Mouse (Mus musculus): ENCODE results near the gene Hemgn.

Gene Hemgn

DNA sequence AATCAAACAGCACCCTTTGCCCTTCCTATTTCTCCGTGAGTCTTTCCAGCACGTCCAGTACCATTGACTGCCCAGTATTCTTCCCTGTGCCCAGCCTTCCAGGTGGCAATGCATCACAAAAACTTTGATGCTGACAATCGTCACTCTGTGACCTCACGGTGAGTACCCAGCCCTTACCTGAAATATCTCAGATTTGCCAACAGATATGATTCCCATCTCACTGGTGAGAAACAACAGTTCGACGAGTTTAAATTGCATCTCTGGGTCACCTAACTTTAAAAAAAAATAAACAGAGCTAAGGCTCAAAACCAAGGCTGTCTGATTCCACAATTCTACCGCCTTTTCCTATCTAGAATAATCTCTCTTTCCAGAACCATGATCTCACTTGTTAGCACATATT lies at the start of gene Hemgn:
Hemgn (minus strand) TSS at position 101 of the 400 bp plus-strand sequence.
- DNase-seq, result no peak

DNA sequence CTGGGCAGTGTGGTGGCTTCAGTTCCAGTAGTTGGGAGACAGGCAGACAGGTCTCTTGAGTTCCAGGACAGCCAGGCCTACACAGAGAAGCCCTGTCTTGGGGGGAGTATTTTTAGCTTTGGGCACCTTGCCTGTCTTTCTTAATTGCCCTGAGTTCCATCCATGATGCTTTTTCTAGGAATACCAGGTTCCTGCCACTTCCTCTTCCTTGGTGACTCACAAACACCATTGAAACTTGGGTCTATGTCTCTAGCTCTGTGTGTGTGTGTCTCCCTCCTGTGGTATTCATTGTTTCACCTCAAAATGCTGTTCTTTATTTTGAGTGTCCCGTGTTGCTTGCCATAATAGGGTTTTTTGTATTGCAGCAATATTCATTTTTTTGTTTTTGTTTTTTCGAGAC lies 45.1 kb upstream of the Hemgn start:
- DNase-seq, result no peak

DNA sequence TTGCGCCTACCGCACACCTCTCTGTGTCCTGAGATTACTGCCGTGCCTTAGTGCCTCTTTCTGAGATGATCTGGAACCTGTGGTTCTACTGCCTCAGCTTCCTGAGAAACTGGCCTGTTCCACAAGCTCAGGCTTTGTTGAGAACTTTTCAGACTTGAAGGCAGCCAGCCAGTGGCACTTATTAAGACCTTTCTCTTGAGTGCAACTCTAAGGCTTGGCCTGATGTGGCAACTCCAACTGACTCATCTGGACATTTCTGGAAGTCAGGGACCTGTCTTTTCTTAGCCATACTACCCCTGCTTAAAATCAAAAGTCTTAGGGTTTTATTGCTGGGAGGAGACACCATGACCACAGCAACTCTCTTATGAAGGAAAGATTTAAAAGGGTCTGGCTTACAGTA lies 43.9 kb upstream of the Hemgn start:
- no peak for DNase-seq

DNA sequence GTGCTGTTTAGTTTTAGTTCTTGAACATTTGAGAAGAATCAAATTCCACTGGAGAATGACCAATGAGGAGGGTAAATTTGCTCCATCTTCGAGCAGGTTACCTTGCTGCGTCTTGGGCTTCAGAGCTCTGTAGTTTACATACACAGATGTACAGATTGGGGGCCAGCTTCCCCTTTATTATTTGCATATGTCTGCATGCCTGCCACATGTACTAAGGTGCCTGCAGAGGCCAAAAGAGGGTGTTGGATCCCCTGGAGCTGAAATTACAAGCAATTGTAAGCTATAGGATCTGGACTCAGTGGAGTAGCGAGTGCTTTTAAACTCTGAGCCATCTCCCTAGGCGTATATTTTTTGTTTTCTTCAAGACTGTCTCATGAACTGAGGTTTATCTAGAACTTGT lies 43.5 kb upstream of the Hemgn start:
- DNase-seq, result no peak

DNA sequence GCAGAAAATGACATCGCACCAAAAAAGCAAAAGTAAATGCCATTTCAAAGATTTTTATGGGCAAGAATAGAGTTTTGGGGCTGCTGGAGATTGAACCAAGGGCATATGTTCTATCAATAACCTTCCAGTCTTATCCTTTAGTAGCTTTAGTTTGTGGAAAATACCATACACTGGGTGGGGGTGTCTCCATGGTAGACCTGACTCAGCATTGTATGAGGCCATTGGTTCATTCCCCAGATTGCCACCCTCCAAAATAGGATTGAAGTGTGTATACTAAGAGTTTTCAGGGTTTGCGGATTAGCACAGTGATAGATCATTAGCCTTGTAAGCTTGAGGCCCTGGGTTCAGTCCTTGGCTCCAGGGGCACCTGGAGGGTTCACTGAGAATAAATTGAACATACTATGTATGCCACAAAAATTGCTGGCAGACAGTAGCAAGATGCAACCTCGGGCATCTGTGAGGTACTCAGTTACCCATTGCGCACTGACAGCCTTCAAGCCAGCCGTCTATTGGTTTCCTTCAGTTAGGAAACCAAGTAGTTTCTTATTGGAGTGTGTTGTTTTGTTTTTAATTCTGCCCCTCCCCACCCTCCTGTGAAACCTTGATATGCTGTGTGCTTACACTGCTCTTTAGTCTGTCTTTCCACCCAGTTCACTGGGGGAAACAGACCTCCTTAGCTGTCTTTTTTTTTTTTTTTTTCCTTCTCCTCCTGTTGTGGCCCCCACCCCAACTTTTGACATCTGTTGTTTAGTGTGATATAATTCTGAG lies 41.0 kb upstream of the Hemgn start:
- no peak for DNase-seq

DNA sequence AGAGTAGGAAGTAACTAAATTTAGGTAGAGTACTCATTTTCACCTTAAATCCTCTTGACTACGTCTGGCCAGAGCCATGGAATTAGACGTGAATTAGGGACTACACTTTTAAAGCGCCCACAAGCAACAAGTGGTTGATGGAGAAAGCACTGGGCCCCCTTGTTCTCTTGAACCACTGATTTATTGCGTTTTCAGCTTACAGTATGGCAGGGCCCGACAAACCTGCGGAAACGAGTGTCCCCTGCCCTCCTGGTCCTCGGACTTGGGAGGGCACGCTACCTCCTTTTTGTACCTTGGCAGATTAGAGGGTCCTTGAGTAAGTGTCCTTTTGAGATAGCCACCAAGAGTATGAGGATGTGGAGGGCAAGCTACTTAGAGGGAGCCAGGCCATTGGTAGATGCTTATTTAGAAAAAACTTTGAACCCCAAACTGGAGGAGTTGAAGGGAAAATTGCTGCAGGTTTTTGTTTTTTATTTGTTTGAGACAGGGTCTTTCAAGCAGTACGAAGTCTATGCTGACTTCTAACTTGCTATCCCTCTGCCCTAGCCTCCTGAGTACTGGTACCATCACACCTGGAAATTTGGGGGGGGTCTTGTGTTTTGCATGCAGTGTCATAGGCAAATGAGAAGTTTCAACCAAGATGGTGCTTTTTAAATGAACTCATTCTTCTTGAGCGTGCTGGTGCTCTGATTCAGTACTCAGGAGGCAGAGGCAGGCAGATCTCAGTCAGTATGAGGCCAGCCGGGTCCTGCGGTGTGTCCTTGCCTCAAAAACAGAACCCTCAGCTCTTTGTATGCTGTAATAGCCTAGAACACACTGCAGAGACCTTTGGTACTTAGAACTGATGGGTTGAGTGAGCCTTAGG lies 39.8 kb upstream of the Hemgn start:
- no peak for DNase-seq

DNA sequence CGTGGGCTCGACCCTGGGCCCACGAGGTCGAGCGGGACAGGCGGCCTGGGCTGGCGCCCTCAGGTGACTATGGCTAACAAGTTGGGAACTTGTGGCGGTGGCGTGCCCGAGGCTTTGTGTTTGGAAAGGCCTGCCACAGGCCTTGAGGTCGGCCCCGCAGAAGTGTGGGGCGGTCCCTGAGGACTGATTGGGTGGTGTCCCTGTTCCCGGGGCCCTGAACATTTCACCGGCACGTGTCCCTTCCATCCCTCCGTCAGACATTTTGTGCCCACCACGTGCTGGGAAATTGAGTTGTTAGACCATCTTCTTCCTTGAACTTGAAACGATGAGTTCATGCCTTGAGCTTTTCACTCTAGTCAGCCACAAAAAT lies 39.2 kb upstream of the Hemgn start:
- DNase-seq, result peak; percentile 63

DNA sequence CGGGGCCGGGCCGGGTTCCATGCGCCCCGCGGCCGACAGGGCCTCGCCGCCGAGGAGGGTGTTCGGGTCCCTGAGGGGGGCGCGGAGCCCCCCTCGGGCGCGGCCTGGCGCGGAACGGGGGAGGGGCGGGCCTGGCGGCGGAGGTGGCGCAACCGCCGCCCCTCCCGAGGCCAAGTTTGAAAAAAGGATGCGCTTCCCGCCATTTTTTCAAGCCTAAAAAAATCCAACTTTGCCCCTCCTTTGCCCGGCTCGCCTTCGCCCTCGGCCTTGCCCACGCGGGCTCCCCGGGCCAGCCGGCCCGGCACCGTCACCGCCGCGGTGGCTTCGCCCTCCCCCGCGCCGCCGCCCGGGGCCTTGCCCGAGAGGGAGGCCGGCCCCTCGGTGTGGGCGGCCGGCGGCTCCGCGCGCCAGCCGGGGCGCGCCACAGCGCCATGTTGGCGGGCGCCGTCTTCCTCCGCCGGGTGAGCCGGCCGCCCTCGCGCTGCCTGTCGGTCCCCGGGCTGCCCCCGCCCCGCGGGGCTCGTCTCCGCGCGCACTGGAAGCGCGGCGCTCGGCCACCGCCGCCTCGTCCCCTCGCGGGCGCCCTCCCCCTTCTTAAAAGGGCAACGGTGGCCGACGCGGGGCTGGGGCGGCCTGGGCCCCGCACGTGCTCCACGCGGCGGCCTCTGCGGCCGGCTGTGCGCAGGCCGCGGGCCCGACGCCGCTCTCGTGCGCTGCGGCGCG lies 38.6 kb upstream of the Hemgn start:
- DNase-seq, result peak; percentile 86

DNA sequence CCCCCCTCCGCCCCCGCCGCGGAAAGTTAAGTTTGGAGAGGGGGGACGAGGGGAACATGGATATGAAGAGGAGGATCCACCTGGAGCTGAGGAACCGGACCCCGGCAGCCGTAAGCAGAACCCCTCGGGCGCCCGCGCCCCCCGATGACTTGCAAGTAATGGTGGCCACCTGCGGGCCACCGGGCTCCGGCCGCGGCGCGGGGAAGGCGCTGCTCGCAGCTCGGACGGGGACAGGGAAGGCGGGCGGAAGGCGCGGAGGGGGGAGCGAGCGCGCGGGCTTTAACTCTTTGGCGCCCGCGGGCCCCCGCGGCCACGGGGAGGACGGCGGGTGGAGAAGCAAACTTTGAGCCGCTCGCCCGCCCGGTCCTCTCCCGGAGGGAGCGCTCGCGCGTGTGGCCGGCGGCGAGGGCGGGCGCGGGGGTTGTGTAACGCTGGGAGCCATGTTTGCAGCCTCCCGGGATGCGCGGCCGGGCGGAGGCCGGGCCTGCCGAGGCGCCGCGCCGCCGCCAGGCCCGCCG lies 38.0 kb upstream of the Hemgn start:
- DNase-seq, result peak; percentile 84

DNA sequence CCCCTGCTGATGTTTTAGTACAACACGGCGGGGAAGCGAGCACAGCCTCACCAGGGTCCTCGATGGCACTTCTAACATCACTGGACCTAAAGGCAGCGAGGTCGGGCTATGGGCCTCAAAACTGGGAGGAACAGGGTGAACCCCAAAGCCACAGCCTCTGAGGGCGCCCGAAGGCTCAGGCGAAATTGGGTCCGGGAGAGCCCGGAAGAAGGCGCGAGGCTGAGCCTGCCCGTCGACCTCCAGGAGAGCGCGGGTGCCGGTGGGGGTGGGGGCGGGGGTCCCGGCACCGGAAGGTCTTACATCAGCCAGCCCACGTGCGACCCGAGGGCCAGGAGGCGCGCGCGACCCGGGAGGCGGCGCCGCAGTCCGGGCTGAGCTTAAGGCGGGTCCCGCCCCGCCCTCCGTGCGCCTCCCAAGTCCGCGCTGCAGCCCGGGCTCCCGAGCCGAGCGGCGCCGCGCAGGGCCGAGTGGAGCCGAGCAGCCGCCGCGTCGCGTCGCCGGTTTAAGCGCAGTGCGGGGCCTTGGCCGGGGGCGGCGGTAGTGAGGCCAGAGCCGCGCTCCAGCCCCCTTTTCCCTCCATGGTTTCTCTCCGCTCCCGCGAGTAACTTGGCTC lies 37.3 kb upstream of the Hemgn start, which contains the start of gene Anp32b:
Anp32b (plus strand) TSS at position 384 of the 613 bp plus-strand sequence.
- peak; percentile 96 for DNase-seq

DNA sequence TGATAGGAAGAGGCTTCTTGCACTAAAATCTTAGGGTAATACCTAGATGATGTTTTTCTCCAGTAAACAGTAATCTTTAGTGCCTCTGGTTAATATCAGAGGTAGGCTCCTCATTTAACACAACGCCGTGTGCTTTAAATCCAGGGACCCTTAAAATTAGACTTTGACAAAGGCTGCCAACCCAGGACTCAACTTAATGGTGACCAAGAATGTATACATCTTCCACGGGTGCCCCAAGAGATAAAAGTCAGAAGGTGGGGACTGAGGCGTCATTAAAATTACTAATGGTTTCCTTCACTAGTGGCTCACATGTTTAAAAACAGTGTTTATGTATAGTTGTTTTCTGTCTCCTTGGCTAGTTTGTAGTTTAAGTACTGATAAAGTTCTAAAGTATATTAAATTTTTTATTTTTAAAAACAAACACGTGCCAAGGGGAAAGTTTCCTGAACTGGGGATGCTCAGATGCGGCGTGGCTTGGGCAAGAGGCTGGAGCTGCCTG lies 36.8 kb upstream of the Hemgn start:
- DNase-seq, result no peak

DNA sequence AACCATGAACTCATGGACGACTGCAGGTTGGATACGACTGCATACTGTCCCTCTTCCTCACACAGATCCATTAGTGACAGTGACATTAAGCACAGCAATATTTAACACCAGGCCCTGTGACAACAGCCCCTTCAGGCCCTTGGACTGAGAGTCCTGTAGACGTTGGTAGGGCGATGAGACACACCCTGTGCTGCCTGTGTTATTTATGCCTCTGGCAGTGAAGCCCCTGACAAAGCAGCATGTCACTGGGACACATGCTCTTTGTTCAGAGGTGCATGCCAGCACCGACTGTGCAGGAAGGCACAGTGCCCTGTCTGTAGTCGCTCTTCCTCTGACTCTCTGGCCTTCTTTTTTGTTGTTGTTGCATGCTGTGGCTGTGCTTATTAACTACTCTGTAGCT lies 35.6 kb upstream of the Hemgn start:
- no peak for DNase-seq

DNA sequence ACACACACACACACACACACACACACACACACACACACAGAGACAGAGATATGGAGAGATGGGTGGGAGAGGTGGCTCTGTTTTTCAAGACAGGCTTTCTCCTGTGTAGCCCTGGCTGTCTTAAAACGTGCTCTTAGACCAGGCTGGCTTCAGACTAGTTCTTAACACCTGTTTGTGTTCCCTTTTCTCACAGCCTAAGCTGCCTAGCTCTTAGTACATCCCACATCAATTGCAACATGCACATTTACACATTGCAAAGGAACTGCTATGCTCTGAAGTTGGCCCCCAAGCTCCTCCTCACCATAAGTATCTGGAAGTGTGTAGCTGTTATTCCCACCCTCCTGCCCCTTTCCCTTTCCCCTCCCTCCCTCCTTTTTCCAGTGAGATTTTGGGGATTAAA lies 34.2 kb upstream of the Hemgn start:
- no peak for DNase-seq

DNA sequence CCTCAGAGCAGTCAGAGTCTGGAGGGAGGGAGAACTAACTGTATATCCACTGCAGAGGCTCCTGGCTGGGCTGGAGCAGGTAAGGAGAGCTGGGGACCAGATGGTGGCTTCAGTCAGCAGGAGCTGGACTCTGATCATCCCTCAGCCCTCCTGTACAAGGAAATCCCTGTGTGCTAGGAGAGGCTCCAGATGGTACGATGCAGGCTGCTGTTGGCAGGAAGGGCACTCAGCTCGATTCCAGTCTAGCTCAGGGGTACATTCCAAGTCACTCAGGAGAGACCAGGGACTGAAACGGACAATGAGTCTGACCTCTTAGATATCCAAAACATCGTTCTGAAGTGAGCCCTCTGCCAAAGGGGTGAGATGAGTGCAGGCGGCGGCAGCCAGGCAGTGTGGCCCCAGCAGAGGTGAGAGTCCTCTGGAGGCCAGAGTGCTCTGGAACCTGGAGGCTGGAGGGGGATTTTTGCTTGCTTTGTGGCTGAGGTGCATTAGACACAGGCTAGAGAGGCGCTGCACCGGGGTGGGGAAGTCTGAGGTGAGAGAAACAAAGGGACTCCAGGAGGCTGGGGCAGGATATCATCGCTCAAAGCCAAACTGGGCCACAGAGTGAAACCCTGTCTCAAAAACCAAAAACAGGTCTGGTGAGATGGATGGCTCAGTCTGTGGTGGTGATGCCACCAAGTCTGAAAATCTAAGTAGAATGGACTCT lies 32.1 kb upstream of the Hemgn start:
- DNase-seq, result no peak

DNA sequence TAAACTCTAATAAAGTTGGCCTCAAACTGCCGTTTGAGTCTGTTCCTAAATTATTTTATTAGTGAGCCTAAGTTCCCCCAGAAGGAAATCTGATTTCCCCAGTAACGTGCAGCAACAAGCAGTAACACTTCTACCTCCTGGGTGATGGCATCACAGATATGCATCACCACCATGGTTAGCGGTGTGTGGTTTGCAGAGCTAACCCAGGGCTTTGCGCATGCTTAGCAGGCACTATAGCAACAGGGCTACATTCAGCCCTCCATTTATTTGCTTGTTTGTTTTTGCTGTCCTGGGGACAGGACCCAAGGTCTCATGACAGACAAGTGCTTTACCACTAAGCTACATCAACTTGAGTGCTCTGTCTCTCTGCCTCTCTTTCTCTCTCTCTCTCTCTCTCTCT lies 29.2 kb upstream of the Hemgn start:
- no peak for DNase-seq

DNA sequence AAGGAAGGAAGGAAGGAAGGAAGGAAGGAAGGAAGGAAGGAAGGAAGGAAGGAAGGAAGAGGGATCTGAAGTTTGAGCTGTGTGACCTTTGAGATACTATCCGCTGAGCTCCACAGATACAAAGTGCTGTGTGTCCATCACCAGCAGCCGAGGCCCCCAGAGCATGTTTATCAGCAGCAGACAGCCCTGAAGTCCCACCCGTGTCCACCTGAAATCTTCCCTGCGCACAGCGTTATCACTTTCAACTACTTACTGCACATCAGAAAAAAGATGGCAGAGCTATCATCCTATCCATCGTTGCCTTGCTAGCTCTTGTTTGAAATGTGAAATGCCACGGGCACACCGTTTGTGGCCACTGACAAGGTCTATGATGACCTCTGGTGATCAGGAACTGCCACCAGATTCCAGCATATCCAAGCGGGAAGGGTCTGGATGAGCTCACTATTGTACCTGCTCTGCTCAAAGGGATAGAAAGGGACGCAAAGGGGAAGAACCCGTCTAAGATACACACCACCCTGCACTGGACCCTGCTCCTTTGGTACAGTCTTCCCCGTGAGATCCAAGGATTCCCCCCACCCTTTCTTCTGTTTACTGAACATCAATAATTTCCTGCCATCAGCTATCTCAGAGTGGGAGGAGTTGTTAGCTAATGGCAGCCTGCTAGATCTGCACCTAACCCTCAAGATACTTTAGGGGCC lies 19.2 kb upstream of the Hemgn start:
- DNase-seq, result no peak

DNA sequence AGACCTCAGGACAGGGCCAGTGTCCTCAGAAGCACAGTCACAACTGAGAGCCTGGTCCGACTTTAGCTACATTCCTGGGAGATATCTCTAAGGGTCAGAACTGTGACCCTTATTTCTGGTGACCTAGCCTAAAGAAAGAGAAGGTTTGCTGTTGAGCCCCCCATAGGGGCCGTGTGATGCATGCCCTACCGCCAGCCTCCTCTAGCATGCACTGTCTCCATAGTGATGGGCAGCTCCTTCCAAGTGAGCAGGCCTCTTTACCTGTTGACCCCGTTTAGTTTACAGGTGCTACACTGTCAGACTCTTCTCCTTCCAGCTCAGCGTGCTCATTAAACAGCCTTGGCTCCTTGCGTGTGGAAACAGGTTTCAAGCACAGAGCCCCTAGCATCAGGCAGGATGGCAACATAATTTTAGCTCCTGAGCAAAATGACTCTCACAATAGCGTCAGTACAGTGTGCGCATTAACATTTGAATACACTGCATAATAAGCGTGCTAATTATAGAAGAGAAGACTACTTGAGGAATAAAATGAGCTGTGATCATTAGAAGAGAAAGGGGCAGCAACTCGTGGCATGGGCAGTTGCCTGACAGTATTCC lies 15.7 kb upstream of the Hemgn start:
- no peak for DNase-seq

DNA sequence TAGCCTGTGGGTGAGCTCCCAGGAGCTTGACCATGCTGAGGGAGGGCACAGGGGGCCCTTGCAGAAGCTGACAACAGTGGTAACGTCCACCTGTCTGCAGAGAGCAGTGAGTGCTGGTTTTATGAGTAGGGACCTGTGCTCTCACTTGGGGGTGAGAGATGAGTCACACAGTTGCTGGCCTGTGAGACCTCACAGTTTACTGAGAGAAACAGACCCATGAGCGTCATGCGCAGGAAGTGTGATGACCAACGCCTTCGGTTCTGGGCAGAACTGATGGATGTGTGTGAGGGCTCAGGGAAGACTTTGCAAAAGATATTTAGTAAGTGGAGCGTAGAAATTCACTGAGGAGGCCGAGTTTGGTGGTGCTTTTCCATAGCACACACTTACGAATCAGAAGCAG lies 9.3 kb upstream of the Hemgn start:
- no peak for DNase-seq

DNA sequence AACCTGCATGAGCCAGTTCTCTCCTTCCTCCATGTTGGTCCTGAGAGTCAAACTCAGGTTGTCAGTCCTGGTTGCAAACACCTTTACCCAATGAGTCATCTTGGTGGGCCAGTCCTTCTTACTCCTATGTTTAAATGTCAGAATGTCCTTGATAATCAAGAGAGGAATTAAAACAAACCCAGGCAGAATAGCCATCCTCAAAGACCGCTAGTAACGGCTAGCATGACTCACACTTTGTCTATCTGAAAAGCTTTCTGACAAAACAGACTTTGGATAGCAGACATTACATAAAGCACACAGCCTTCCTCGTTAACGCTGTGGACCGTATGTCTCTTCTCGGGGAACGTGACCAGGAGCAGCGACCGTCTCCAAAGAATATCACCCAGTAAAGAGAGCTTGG lies 5.5 kb upstream of the Hemgn start:
- DNase-seq, result no peak

DNA sequence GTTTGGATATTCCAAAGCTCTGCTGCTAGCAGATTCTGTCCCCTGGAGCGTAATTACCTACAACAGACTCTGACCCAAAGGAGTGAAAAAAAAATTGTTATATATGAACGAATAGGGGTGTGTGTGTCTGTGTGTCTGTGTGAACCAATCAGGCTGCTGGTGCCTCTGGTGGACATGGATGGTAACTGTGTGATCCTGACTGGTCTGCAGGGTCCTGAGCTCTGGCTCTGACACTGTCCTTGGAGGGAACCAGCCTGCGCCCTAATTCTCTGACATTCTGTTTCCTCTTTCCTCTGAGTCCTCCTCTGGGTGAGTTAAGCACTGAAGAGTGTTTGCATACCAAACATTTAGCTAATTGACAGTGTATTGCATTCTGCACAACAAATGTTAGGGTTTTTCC lies 4.2 kb upstream of the Hemgn start:
- DNase-seq, result peak; percentile 30

DNA sequence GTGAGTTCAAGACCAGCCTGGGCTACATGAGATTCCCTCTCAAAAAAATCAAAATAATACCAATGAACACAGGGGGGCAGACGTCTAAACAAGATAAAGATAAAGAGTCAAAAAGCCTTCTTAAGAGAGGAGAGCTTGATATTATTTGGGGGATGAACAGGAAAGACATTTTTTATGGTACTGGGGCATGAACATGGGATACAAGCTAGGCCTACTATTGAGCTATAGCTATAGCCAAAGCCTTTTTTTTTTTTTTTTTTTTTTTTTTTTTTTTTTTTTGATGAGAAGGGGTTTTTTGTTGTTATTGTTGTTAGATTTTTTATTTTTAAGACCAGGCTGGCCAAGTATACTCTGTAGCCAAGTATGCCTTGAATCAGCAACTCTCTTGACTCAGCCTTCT lies 1.2 kb downstream of the Hemgn start:
- no peak for DNase-seq
